Mouse (Mus musculus): ENCODE results near the gene Wasf3. TPM values are rescaled to one million over a fixed set of nuclear protein-coding genes. Genes with fewer than 3 reads are reported as not detected.

The Wasf3 gene
- polyA plus RNA-seq, 1 experiment: 33.1 TPM

GRCm38 (mm10) chr5:146453556-146453955 is 68.8 kb downstream of the Wasf3 start:
- H3K9me3 ChIP-seq (replicated peaks; ENCODE audit: control insufficient read depth, insufficient read depth, low read length, poor library complexity, severe bottlenecking): no peaks in the 10 kb centered on the region
- TF ChIP-seq POLR2A (IDR thresholded peaks at IDR 0.05; ENCODE audit: insufficient read depth, low read length) (no peak), CTCF (IDR thresholded peaks at IDR 0.05; ENCODE audit: low read depth, low read length) (no peak), EP300 (IDR thresholded peaks at IDR 0.05; ENCODE audit: insufficient read depth, low read depth, low read length) (no peak)
- no peak overlapping the region for H3K27ac ChIP-seq (ENCODE audit: insufficient read depth, low read length)
- peaks cover 7% of the 10 kb centered on the region for H3K36me3 ChIP-seq (ENCODE audit: control insufficient read depth, insufficient read depth, low read length, poor library complexity, severe bottlenecking)
- H3K4me1 ChIP-seq (ENCODE audit: control insufficient read depth, insufficient read depth, low read length): no peaks in the 10 kb centered on the region
- H3K9ac ChIP-seq (ENCODE audit: low read depth, poor library complexity, severe bottlenecking): no peak overlapping the region
- no peak overlapping the region for H3K4me3 ChIP-seq (ENCODE audit: low read depth, low read length)
- H3K27me3 ChIP-seq (ENCODE audit: control insufficient read depth, insufficient read depth, low read length, poor library complexity, severe bottlenecking): no peaks in the 10 kb centered on the region

- H3K4me3 ChIP-seq (ENCODE audit: low read depth, low read length): no peak overlapping the region
- no peak overlapping the region for H3K9ac ChIP-seq (ENCODE audit: low read depth, poor library complexity, severe bottlenecking)
- no peaks in the 10 kb centered on the region for H3K9me3 ChIP-seq (replicated peaks; ENCODE audit: control insufficient read depth, insufficient read depth, low read length, poor library complexity, severe bottlenecking)
- H3K27me3 ChIP-seq (ENCODE audit: control insufficient read depth, insufficient read depth, low read length, poor library complexity, severe bottlenecking): no peaks in the 10 kb centered on the region
- no peak for TF ChIP-seq CTCF (IDR thresholded peaks at IDR 0.05; ENCODE audit: low read depth, low read length)
- no peak for TF ChIP-seq POLR2A (IDR thresholded peaks at IDR 0.05; ENCODE audit: insufficient read depth, low read length)
- TF ChIP-seq EP300 (IDR thresholded peaks at IDR 0.05; ENCODE audit: insufficient read depth, low read depth, low read length): no peak
- peaks cover 2% of the 10 kb centered on the region for H3K4me1 ChIP-seq (ENCODE audit: control insufficient read depth, insufficient read depth, low read length)
- H3K27ac ChIP-seq (ENCODE audit: insufficient read depth, low read length): no peak overlapping the region
- peaks cover 24% of the 10 kb centered on the region for H3K36me3 ChIP-seq (ENCODE audit: control insufficient read depth, insufficient read depth, low read length, poor library complexity, severe bottlenecking)
Measured at GRCm38 (mm10) chr5:146461612-146462011, 76.8 kb downstream of the Wasf3 start.

GRCm38 (mm10) chr5:146466663-146467062 is 81.9 kb downstream of the Wasf3 start:
- H3K36me3 ChIP-seq (ENCODE audit: control insufficient read depth, insufficient read depth, low read length, poor library complexity, severe bottlenecking): peaks cover 15% of the 10 kb centered on the region
- TF ChIP-seq CTCF (IDR thresholded peaks at IDR 0.05; ENCODE audit: low read depth, low read length) (no peak), POLR2A (IDR thresholded peaks at IDR 0.05; ENCODE audit: insufficient read depth, low read length) (no peak), EP300 (IDR thresholded peaks at IDR 0.05; ENCODE audit: insufficient read depth, low read depth, low read length) (no peak)
- H3K27ac ChIP-seq (ENCODE audit: insufficient read depth, low read length): no peak overlapping the region
- H3K27me3 ChIP-seq (ENCODE audit: control insufficient read depth, insufficient read depth, low read length, poor library complexity, severe bottlenecking): no peaks in the 10 kb centered on the region
- no peaks in the 10 kb centered on the region for H3K9me3 ChIP-seq (replicated peaks; ENCODE audit: control insufficient read depth, insufficient read depth, low read length, poor library complexity, severe bottlenecking)
- H3K9ac ChIP-seq (ENCODE audit: low read depth, poor library complexity, severe bottlenecking): no peak overlapping the region
- H3K4me3 ChIP-seq (ENCODE audit: low read depth, low read length): no peak overlapping the region
- peaks cover under 1% of the 10 kb centered on the region for H3K4me1 ChIP-seq (ENCODE audit: control insufficient read depth, insufficient read depth, low read length)

GRCm38 (mm10) chr5:146468311-146468710 is 83.5 kb downstream of the Wasf3 start:
- H3K27ac ChIP-seq (ENCODE audit: insufficient read depth, low read length): no peak overlapping the region
- H3K27me3 ChIP-seq (ENCODE audit: control insufficient read depth, insufficient read depth, low read length, poor library complexity, severe bottlenecking): no peaks in the 10 kb centered on the region
- H3K4me1 ChIP-seq (ENCODE audit: control insufficient read depth, insufficient read depth, low read length): no peaks in the 10 kb centered on the region
- H3K36me3 ChIP-seq (ENCODE audit: control insufficient read depth, insufficient read depth, low read length, poor library complexity, severe bottlenecking): peaks cover 7% of the 10 kb centered on the region
- H3K9ac ChIP-seq (ENCODE audit: low read depth, poor library complexity, severe bottlenecking): no peak overlapping the region
- H3K4me3 ChIP-seq (ENCODE audit: low read depth, low read length): no peak overlapping the region
- TF ChIP-seq CTCF (IDR thresholded peaks at IDR 0.05; ENCODE audit: low read depth, low read length): no peak
- no peak for TF ChIP-seq POLR2A (IDR thresholded peaks at IDR 0.05; ENCODE audit: insufficient read depth, low read length)
- no peak for TF ChIP-seq EP300 (IDR thresholded peaks at IDR 0.05; ENCODE audit: insufficient read depth, low read depth, low read length)
- no peaks in the 10 kb centered on the region for H3K9me3 ChIP-seq (replicated peaks; ENCODE audit: control insufficient read depth, insufficient read depth, low read length, poor library complexity, severe bottlenecking)

- no peak overlapping the region for H3K27ac ChIP-seq (ENCODE audit: insufficient read depth, low read length)
- H3K36me3 ChIP-seq (ENCODE audit: control insufficient read depth, insufficient read depth, low read length, poor library complexity, severe bottlenecking): peaks cover 7% of the 10 kb centered on the region
- no peaks in the 10 kb centered on the region for H3K9me3 ChIP-seq (replicated peaks; ENCODE audit: control insufficient read depth, insufficient read depth, low read length, poor library complexity, severe bottlenecking)
- no peak overlapping the region for H3K4me3 ChIP-seq (ENCODE audit: low read depth, low read length)
- H3K9ac ChIP-seq (ENCODE audit: low read depth, poor library complexity, severe bottlenecking): no peak overlapping the region
- TF ChIP-seq EP300 (IDR thresholded peaks at IDR 0.05; ENCODE audit: insufficient read depth, low read depth, low read length) (no peak), POLR2A (IDR thresholded peaks at IDR 0.05; ENCODE audit: insufficient read depth, low read length) (no peak), CTCF (IDR thresholded peaks at IDR 0.05; ENCODE audit: low read depth, low read length) (no peak)
- H3K27me3 ChIP-seq (ENCODE audit: control insufficient read depth, insufficient read depth, low read length, poor library complexity, severe bottlenecking): no peaks in the 10 kb centered on the region
- H3K4me1 ChIP-seq (ENCODE audit: control insufficient read depth, insufficient read depth, low read length): no peaks in the 10 kb centered on the region
Measured at GRCm38 (mm10) chr5:146470821-146471220, 86.0 kb downstream of the Wasf3 start.

GRCm38 (mm10) chr5:146471311-146471710 is 86.5 kb downstream of the Wasf3 start:
- Histone ChIP-seq H3K4me1 (ENCODE audit: control insufficient read depth, insufficient read depth, low read length) (no peaks in the 10 kb centered on the region), H3K27ac (ENCODE audit: insufficient read depth, low read length) (no peak overlapping the region), H3K9me3 (replicated peaks; ENCODE audit: control insufficient read depth, insufficient read depth, low read length, poor library complexity, severe bottlenecking) (no peaks in the 10 kb centered on the region), H3K27me3 (ENCODE audit: control insufficient read depth, insufficient read depth, low read length, poor library complexity, severe bottlenecking) (no peaks in the 10 kb centered on the region), H3K4me3 (ENCODE audit: low read depth, low read length) (no peak overlapping the region), H3K36me3 (ENCODE audit: control insufficient read depth, insufficient read depth, low read length, poor library complexity, severe bottlenecking) (peaks cover 7% of the 10 kb centered on the region), H3K9ac (ENCODE audit: low read depth, poor library complexity, severe bottlenecking) (no peak overlapping the region)
- TF ChIP-seq CTCF (IDR thresholded peaks at IDR 0.05; ENCODE audit: low read depth, low read length): no peak
- no peak for TF ChIP-seq EP300 (IDR thresholded peaks at IDR 0.05; ENCODE audit: insufficient read depth, low read depth, low read length)
- TF ChIP-seq POLR2A (IDR thresholded peaks at IDR 0.05; ENCODE audit: insufficient read depth, low read length): no peak
